Mouse (Mus musculus): ENCODE measurements around the gene Ccdc50. TPM values are rescaled to one million over a fixed set of nuclear protein-coding genes. Genes with fewer than 3 reads are reported as not detected.

Ccdc50 gene
- 3.8 and 11.8 TPM in 2 replicates for polyA plus RNA-seq (2012; ENCODE audit: low replicate concordance)

GRCm38 (mm10) chr16:27388761-27389451 lies at the start of gene Ccdc50:
Ccdc50 (plus strand) TSS chr16:27388869.

GRCm38 (mm10) chr16:27370191-27370590 lies 18.5 kb upstream of the Ccdc50 start, which contains the start of gene Uts2b:
Uts2b (minus strand) TSS chr16:27370239.

Other genes starting within 250 kb of the Ccdc50 start
- not detected in 2 replicates for gene Ostn, start 81.4 kb upstream of the Ccdc50 start, polyA plus RNA-seq (2012; ENCODE audit: low replicate concordance)
- gene Uts2b, start 18.6 kb upstream of the Ccdc50 start, polyA plus RNA-seq (2012; ENCODE audit: low replicate concordance), result not detected in 2 replicates